Mouse (Mus musculus) embryo, embryonic 10.5 days (tissue): ENCODE results near the gene Sema6d.

Source experiments
- DNase-seq: peaks from one replicate; pipeline ENCODE4 v3.0.0-alpha.2; 2015; ENCODE audit warnings: low spot score

Gene Sema6d

GRCm38 (mm10) chr2:124401727-124402380 lies 312.1 kb downstream of the Sema6d start:
- no peak for DNase-seq

GRCm38 (mm10) chr2:124403571-124403970 lies 313.8 kb downstream of the Sema6d start:
- DNase-seq, result no peak

GRCm38 (mm10) chr2:124403981-124404380 lies 314.2 kb downstream of the Sema6d start:
- DNase-seq, result no peak

DNA sequence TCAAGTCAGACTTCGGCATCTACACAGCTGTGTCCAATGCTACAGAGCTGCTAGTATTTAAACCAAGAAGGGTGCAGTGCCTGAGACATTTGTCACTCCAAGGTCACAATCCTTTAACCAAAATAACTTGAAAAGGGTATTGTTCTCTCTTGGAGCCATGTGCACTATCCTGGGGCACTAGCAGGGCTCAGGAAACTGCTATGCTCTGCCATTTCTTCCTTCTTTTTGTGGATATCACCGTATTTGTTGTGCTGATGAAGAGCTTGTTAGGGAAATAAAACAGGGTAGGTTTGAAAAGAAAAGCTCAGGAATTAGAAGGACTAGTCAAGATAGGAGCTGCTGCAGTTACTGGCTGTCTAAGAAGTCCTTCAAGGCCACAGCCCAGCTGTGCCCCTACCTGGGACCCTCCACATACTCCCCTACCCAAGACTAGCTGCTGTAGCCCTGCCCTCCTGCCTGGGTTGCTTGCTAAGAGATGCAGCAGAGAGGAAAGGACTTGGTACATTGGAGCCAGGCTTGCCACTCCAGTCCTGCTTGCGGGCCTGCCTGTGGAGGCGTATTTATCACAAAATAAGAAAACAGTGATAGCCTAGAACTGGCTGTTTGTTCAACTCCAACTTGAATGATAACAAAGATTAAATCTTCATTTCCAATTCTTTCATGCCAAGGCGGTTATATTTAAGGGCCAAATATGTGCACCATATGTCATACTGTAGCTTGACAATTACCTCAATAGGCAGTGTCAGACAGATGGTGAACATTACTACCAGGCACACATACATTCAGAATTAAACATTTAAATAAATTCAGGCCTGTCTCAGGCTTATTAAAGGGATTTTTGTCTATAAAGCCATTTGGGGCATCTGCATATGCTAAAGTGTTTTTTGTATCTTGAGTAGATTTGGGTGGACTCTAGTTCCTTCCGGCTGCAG lies 315.1 kb downstream of the Sema6d start:
- DNase-seq, result no peak

- no peak for DNase-seq
Observed at GRCm38 (mm10) chr2:124408956-124409355, 319.2 kb downstream of the Sema6d start.

GRCm38 (mm10) chr2:124416730-124417129 lies 327.0 kb downstream of the Sema6d start:
- DNase-seq, result no peak

DNA sequence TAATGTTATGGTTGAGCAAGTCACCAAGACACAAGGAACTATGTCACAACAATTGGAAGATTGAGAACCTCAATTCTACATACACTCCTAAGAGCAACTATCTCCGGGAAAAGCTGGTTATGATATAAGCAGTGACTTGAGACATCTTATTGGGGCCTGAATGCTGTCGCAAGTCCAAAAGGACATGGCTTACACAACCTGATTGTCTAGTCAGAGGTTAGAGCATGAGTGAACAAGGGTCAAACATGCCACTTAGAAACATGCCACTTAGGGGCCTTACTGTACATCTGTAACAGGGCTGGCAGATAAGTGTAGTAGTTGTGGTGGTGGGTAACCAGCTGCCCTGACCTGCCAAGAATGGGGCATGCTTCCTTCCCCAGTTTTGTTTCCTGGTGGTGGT lies 328.6 kb downstream of the Sema6d start:
- no peak for DNase-seq

DNA sequence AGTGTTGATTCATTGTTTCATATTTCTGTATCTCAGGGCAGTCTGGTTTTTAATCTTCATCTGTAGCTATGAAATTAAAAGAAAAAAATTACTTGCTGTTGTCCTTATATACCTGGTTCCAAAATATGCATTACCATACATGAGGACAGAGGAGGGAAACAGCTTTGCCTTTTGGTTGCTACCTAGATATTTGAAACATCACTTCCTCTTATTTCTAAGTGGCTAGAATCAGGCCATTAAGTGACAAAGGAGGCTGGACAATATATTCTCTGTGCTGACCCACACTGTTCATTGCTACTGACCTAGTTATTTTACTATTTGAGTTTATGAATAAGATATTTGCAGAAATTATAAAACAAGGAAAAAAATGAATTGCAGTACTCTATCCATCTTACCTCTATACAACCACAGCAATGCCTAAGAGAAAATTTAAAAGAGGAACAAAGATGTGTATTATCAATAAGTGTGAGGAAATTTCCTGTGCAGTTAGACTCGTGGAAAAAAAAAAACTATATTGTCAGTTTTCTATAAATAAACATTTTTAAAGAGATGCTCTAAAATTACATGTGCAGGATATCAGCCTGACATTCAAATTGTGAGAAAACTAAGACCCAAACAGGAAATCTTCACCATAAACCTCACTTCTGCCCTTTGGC lies 330.5 kb downstream of the Sema6d start:
- DNase-seq, result no peak

GRCm38 (mm10) chr2:124429744-124430143 lies 340.0 kb downstream of the Sema6d start:
- DNase-seq, result no peak

DNA sequence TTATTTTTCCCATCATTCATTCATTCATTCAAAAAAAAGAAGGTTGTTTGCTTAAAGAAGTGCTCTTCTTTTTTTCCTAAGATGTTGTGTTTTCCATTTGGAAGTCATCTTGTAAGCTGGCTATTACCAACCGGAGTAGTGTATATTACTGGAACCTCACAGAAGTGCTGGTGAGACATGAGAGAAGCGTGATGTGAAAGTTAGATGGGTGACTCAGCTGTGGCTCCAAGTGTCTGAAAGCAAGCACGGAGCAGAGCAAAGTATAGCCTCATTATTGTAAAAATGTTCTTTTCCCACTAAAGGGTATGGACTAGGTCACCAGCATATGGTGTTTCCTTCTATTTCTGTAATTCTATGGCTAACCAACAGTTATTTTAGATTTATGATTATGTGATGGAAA lies 340.9 kb downstream of the Sema6d start:
- no peak for DNase-seq

DNA sequence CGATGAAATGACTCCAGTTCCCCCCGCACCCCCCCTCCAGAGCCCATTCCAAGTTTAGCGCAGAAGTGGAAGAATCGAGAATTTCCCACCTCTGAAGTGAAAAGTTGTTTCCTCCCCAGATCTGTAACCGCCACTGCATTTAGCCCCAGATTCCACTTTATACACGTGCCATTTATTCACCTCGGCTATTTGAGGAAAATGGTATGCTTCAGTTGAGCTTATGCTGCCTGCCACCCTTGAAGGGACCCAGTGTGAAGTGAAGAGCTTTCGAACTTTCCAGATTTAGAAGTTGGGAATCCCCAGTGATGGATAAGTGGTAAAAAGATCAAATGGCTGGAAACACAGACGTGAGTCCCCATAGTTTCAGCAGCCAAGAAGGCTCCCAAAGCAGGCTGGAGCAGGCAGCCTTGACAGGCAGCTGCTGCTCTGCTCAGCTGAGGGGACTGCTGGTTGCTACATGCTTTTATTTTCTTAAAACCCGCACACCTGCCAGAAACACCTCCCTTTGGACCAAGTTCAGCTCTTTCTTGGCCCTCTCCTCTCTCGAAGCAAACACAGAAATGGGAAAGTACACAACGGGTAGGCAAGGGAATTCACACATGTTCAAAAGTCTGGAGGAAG lies 345.7 kb downstream of the Sema6d start:
- no peak for DNase-seq

- DNase-seq, result no peak
Observed at GRCm38 (mm10) chr2:124436704-124437103, 346.9 kb downstream of the Sema6d start.

DNA sequence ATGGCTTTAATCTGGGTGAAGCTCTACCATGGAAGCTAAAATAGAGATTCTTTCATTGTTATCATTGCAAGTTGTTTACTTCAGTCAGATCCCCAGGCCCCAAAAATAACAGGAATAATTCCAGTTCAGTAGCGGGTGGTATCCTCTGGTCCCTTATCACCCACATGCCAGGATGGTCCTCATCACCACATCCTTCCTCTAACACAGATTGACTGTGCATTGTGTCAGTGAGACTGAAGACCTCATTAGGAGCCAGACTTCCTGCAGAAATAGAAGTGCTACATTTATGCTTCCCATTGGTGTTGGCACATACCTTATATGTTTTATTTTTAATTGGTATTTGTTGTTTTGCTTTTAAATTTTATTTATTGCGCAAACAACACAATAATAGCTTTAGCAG lies 354.4 kb downstream of the Sema6d start:
- DNase-seq, result no peak

GRCm38 (mm10) chr2:124455881-124456280 lies 366.1 kb downstream of the Sema6d start:
- no peak for DNase-seq

- DNase-seq, result no peak
Observed at GRCm38 (mm10) chr2:124456999-124457398, 367.2 kb downstream of the Sema6d start.

GRCm38 (mm10) chr2:124458028-124458427 lies 368.3 kb downstream of the Sema6d start:
- DNase-seq, result no peak

DNA sequence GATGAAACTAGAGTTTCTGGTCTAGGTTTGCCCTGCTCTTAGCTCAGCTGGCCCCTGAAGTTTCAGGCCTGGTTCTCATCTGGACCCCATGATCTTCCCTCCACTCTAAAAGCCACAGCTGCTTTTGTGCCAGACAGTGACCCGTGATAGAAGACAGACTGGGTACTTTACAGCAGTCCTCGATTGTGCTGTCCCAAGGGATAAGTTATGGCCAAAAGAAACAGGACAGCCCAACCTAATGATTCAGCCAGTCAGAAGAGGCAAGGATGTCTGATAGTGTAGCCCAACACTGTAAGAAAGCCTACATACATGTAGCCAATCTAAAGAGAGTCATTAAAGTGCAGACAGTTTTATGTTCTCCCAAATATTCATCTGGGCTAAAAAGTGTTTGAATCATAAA lies 371.2 kb downstream of the Sema6d start:
- peak; percentile 29 for DNase-seq

DNA sequence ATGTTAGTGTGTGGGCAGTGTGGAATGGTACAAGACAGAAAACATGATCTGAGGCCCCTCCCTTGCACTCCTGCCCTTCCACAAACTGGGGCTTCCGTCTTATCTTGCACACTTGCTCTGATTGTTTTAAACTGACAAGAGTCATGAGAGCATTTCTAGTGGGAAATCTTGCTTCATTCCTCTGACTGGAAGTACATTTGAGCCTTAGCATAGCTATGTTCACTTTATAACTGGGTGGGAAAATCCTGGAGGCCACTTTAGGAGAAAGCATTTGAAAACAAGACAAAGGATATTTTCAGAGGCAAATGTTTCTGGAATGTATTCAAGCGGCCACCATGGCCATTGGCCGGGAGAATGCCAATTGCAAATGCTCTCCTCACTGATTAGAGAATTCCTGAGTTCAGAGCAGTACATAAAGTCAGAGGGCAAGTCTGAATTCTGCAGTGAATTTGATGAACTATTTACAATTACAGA lies 371.6 kb downstream of the Sema6d start:
- no peak for DNase-seq

DNA sequence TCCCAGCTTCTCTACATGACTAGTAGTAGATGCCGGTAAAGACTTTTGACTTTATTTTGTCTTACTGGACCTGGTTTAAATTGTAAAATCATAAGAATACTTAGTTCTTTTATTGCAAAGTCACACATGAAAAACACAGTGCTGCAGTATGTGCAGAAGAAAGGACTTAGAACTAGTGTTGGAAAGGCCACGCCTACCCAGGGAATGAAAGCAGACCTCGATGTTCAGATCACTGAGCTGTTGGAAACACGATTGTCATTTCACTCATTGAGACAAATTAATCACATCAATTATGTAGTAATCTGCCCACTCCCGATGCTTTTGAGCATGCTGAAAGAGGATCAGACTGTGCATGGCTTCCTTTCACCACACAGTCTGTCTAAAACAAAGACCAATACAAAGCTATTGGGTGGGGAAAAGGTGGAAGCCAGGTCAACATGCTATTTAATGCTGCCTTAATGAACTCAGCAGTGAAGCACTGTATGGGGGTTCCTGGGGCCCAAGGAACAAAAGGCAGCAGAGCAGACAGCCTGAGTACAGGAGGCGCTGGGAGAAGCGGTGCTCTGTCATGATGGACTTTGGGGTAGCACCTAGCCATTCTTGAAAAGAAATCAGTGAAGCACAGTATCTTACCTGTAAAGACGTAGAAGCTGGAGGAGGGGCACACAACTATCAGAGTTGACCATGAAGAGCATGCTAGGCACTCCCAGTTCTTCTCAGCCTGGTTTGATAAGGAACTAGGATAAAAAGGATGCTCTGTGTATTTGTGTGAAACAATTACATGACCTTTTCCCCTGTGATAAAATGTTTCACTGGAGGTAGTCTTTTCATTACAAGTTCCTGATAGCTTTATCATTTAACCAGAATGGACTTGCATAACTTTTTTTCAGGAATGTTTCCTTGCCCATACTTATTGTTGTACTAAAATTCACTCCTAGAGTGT lies 375.5 kb downstream of the Sema6d start:
- DNase-seq, result no peak

- DNase-seq, result no peak
Observed at GRCm38 (mm10) chr2:124467429-124467828, 377.7 kb downstream of the Sema6d start.
